Mouse (Mus musculus) hindbrain, embryonic 11.5 days (tissue): ENCODE data around the gene Pfn1. TPM values are rescaled to one million over a fixed set of nuclear protein-coding genes. Genes with fewer than 3 reads are reported as not detected.

Source experiments
- ATAC-seq: fragments of 200-750 bp; cut with Nextera tagmentation; 2 replicates; pipeline ENCODE4 v1.8.0; 2017; ENCODE audit warnings: mild to moderate bottlenecking, moderate TSS enrichment, moderate library complexity; ENCODE audit not compliant: low FRiP score
- DNase-seq: peaks from one replicate; pipeline ENCODE4 v3.0.0-alpha.2; 2015; ENCODE audit warnings: low spot score
- H3K27ac ChIP-seq: fragments of 300-500 bp; sonication (generic); 2 replicates; pipeline ENCODE4 v1.5.1; 2014; ENCODE audit warnings: mild to moderate bottlenecking, low read depth, low read length
- H3K27me3 ChIP-seq: fragments of 300-500 bp; sonication (generic); 2 replicates; pipeline ENCODE4 v1.6.1; 2014; ENCODE audit warnings: mild to moderate bottlenecking, low read length, moderate library complexity, mixed read lengths; ENCODE audit not compliant: control insufficient read depth, insufficient read depth
- H3K36me3 ChIP-seq: fragments of 300-500 bp; sonication (generic); 2 replicates; pipeline ENCODE4 v1.6.1; 2014; ENCODE audit warnings: mild to moderate bottlenecking, low read length, moderate library complexity, mixed read lengths; ENCODE audit not compliant: control insufficient read depth, insufficient read depth
- H3K4me1 ChIP-seq: fragments of 300-500 bp; sonication (generic); replicated peaks from 2 replicates; pipeline ENCODE4 v1.6.1; 2014; ENCODE audit warnings: low read length, mixed read lengths; ENCODE audit not compliant: control insufficient read depth, insufficient read depth
- H3K4me2 ChIP-seq: fragments of 300-500 bp; sonication (generic); replicated peaks from 2 replicates; pipeline ENCODE4 v1.6.1; 2014; ENCODE audit warnings: mild to moderate bottlenecking, low read depth, low read length
- H3K4me3 ChIP-seq: fragments of 300-500 bp; sonication (generic); 2 replicates; pipeline ENCODE4 v1.5.1; 2014; ENCODE audit warnings: low read depth, low read length
- H3K9ac ChIP-seq: fragments of 300-500 bp; sonication (generic); 2 replicates; pipeline ENCODE4 v1.6.1; 2014; ENCODE audit warnings: low read depth, low read length
- H3K9me3 ChIP-seq: fragments of 300-500 bp; sonication (generic); 2 replicates; pipeline ENCODE4 v1.6.1; 2016; ENCODE audit warnings: low read length; ENCODE audit not compliant: control insufficient read depth
- WGBS: fragments of 180-500 bp; shearing (Covaris S2); extraction: QIAGEN DNeasy Blood & Tissue Kit; methylation state at CpG from one replicate; pipeline ENCODE4 v1.1.7; 2014; 5-methylcytosine and 5-hydroxymethylcytosine counted together
- polyA plus RNA-seq: library from polyadenylated mRNA; unstranded; fragments of >200 nt; fragmentation: Nextera tagmentation; extraction: Ambion mirVana; gene quantifications from 2 replicates; pipeline ENCODE4 v1.2.1, GENCODE M21; 2014

Pfn1 gene
- polyA plus RNA-seq, 1 experiment from 2014 or later, result 1,523 TPM

DNA sequence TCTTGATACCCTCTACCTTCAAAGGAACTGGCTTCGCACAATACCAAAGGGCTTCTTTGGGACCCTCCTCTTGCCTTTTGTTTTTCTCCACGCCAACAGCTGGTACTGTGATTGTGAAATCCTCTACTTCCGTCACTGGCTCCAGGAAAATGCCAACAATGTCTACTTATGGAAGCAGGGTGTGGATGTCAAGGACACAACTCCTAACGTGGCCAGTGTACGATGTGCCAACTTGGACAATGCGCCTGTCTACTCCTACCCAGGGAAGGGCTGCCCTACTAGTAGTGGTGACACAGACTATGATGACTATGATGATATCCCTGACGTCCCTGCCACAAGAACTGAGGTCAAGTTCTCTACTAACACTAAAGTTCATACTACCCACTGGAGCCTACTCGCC is 14.5 kb downstream of the Pfn1 start:
- Histone ChIP-seq H3K9me3 (no peaks in the 10 kb centered on the region), H3K4me3 (no peak overlapping the region), H3K9ac (no peak overlapping the region), H3K4me1 (no peaks in the 10 kb centered on the region), H3K36me3 (no peaks in the 10 kb centered on the region), H3K27me3 (no peaks in the 10 kb centered on the region), H3K27ac (no peak overlapping the region), H3K4me2 (no peak overlapping the region)
- ATAC-seq, result no peak
- no peak for DNase-seq
- WGBS, result 85% methylated on average over 8 of the region's 8 CpGs

DNA sequence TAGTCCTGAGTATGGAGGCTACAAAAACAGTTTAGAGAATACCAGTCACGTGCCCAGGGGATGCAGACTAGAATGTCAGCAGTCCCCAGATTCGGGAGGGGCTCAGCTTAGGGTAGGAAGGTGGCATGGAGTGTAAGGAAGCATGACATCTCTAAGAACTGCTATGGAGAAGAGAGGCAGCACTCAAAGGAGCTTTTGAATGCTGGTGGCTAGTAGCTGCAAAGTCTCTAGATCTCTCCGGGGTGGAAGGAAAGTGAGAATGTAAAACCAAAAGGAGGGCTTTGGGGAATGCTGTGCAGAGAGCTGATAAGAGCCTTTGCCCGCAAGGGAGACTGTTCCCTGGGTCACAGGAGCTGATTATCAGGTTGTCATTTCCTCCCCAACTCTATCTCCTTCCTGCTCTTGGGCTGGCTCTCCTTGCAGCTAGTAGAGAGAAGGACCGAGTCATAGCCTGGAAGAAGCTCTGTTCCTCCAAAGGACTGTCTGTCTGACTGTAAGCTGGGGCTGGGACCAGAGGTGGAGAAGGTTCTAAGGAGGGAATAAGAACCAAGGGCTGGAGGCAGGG is 15.6 kb downstream of the Pfn1 start, which contains the start of gene Gp1ba:
Gp1ba (plus strand) TSS at position 409 of the 565 bp plus-strand sequence.
- WGBS, result 51% methylated on average over 5 of the region's 5 CpGs
- ATAC-seq (no peak), DNase-seq (no peak)
- Histone ChIP-seq H3K4me3 (no peak within 1 kb of the TSS), H3K9me3 (no peaks in the 10 kb centered on the region), H3K27ac (no peak within 1 kb of the TSS), H3K4me2 (no peak within 1 kb of the TSS), H3K27me3 (no peaks in the 10 kb centered on the region), H3K36me3 (no peaks in the 10 kb centered on the region), H3K9ac (no peak within 1 kb of the TSS), H3K4me1 (no peaks in the 10 kb centered on the region)

DNA sequence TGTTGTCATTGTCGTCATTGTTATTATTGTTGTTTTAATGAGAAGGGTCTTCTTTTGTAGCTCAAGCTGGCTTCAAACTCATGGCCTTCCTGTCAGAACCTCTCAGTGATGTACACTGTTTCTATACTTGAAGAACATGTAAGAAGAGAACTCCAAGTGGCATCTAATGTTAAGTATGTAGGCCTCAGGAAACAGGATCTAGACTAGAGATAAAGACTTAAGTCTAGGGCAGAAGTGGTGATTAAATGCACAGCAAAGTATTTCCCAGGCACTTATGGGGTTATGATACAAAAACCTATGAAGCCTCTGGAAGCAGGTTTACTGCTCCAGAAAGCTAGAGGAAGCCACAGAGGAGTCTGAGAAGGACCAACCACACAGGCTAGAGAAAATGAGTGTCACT is 16.2 kb downstream of the Pfn1 start:
- H3K9ac ChIP-seq, result no peak overlapping the region
- H3K4me3 ChIP-seq, result no peak overlapping the region
- H3K9me3 ChIP-seq, result no peaks in the 10 kb centered on the region
- ATAC-seq, result no peak
- no peak for DNase-seq
- 89% methylated on average over 1 of the region's 1 CpGs for WGBS
- no peak overlapping the region for H3K27ac ChIP-seq
- H3K4me2 ChIP-seq, result no peak overlapping the region
- no peaks in the 10 kb centered on the region for H3K27me3 ChIP-seq
- H3K36me3 ChIP-seq, result no peaks in the 10 kb centered on the region
- H3K4me1 ChIP-seq, result no peaks in the 10 kb centered on the region

DNA sequence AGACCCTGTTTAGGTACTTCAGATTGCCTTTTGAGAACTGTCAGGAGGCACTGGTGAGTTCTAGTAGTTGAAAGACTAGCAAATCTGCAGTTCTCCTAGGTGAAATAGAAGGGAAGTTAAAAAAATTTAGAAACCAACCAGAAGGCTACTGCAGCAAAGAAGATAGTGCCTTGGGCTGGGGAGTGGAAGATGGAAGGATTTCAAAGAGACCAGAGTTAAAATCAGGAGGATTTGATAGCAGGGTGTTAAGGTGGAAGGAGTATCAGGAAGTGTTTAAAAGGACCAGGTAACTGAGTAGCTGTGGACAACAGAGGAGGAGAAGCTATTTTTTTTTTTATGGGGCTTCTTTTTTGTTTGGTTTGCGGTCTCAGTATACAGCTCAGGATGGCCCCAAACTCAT is 16.7 kb downstream of the Pfn1 start:
- Histone ChIP-seq H3K9me3 (no peaks in the 10 kb centered on the region), H3K36me3 (no peaks in the 10 kb centered on the region), H3K27ac (no peak overlapping the region), H3K4me2 (no peak overlapping the region), H3K9ac (no peak overlapping the region), H3K4me3 (no peak overlapping the region), H3K27me3 (no peaks in the 10 kb centered on the region), H3K4me1 (no peaks in the 10 kb centered on the region)
- no peak for DNase-seq
- 93% methylated on average over 1 of the region's 1 CpGs for WGBS
- no peak for ATAC-seq

DNA sequence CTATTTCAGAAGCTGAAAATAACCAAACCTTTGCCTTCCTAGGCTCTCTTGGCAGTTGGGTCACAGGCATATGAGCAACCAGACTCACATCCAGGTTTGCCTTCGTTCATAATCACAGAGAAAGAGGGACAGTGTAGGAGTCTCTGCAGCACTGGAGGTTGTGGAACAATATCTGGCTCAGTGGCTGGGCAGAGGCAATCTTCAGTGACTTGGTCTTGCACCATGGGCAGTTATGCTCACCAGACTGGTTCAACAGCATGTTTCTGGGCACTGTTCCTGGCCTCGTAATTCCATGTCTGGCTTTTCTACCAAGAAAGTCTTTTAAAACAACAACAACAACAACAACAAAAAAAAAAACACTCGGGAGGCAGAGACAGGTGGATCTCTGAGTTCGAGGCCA is 18.8 kb downstream of the Pfn1 start:
- Histone ChIP-seq H3K4me1 (no peaks in the 10 kb centered on the region), H3K9me3 (no peaks in the 10 kb centered on the region), H3K9ac (no peak overlapping the region), H3K4me3 (no peak overlapping the region), H3K27me3 (no peaks in the 10 kb centered on the region), H3K4me2 (no peak overlapping the region), H3K36me3 (no peaks in the 10 kb centered on the region), H3K27ac (no peak overlapping the region)
- DNase-seq (no peak), ATAC-seq (no peak)
- WGBS, result 80% methylated on average over 4 of the region's 4 CpGs

DNA sequence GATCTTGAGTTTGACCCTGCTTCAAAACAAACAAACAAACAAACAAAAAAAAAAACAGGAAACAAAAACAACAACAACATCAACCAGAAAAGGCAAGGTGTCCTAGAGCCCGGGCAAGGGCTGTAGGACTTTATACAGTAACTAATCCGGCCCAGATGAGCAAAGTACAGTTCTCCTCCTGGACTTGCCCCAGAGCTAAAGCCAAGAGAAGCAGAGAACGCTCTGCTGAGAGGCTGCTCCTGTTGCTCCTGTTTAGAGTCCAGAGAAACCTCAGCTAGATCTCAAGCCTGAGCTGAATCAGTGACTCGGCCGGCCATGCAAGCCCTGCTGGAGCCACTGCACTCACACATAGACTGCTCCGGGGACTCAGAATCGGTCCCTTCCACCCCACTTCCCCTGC is 24.3 kb downstream of the Pfn1 start:
- Histone ChIP-seq H3K9me3 (no peaks in the 10 kb centered on the region), H3K4me3 (no peak overlapping the region), H3K27ac (no peak overlapping the region), H3K27me3 (no peaks in the 10 kb centered on the region), H3K4me1 (no peaks in the 10 kb centered on the region), H3K9ac (no peak overlapping the region), H3K36me3 (no peaks in the 10 kb centered on the region), H3K4me2 (no peak overlapping the region)
- DNase-seq (no peak), ATAC-seq (no peak)
- 74% methylated on average over 7 of the region's 7 CpGs for WGBS

DNA sequence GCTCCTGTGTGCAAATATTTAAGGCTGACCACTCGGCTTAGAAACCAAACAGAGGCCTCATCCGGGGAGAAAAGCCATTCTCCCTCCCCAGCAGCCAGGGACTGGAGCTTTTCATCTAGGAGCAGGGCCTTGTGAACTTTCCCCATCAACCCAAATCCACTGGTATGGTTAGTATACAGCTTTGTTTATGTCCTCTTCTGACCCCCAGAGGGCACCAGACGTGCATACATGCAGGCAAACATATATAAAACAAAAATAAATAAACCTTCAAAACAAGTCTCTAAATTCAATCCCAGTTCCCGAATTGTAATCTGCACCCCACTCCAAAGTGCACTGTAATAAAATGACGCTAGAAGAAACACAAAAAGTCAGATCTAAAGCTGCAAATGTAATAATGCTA is 24.9 kb downstream of the Pfn1 start:
- Histone ChIP-seq H3K9ac (no peak overlapping the region), H3K4me2 (no peak overlapping the region), H3K4me1 (no peaks in the 10 kb centered on the region), H3K27me3 (no peaks in the 10 kb centered on the region), H3K9me3 (no peaks in the 10 kb centered on the region), H3K4me3 (no peak overlapping the region), H3K36me3 (no peaks in the 10 kb centered on the region), H3K27ac (no peak overlapping the region)
- no peak for ATAC-seq
- DNase-seq, result no peak
- 63% methylated on average over 5 of the region's 5 CpGs for WGBS

DNA sequence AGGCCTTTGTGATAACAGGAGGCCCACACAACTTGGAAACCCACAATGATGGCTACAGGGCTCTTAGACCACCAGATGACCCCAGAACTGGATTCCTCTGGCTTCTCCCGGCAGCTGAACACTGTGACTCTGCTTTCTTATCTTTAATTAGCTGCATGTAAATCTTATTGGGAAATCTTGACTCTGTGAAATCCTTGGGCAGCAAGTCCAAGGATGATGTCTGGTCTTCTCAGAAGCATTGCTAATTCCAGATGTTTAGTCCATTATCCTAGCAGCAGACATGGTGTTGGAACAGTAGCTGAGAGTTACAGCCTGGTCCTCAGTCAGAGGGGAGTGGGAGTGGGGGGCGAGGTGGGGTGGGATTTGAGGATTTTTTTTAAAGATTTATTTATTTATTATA is 26.0 kb downstream of the Pfn1 start:
- Histone ChIP-seq H3K4me1 (no peaks in the 10 kb centered on the region), H3K9me3 (no peaks in the 10 kb centered on the region), H3K27ac (no peak overlapping the region), H3K9ac (no peak overlapping the region), H3K36me3 (no peaks in the 10 kb centered on the region), H3K4me2 (no peak overlapping the region), H3K4me3 (no peak overlapping the region), H3K27me3 (no peaks in the 10 kb centered on the region)
- no peak for ATAC-seq
- WGBS, result 77% methylated on average over 2 of the region's 2 CpGs
- no peak for DNase-seq

DNA sequence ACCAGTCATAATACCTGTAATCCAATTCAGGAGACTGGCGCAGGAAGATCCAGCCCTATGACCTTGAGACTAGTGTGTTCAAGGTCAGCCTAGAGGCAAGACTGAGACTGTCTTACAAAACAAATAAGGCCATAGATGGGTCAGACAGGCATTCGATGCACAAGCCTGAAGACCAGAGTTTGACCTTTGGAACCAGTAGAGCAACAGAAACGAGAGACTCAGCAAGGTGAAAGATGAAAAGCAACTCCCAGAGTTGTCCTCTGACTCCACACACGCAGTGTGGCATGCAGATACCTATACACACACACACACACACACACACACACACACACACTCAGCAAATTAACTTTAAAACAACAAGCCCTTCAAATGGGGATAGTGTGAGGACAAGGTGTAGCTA is 27.6 kb downstream of the Pfn1 start:
- peaks cover 2% of the 10 kb centered on the region; the same call in 1 of the 2 replicates for H3K27me3 ChIP-seq
- no peaks in the 10 kb centered on the region for H3K36me3 ChIP-seq
- no peaks in the 10 kb centered on the region for H3K4me1 ChIP-seq
- no peak for DNase-seq
- no peak overlapping the region for H3K4me3 ChIP-seq
- no peak overlapping the region for H3K27ac ChIP-seq
- no peak overlapping the region for H3K9ac ChIP-seq
- H3K9me3 ChIP-seq, result no peaks in the 10 kb centered on the region
- WGBS, result 77% methylated on average over 4 of the region's 4 CpGs
- no peak for ATAC-seq
- H3K4me2 ChIP-seq, result no peak overlapping the region
